Mouse (Mus musculus) ZHBTc4 (cell line): ENCODE data around the gene Tex9.

Experiments used
- DNase-seq: peaks from one replicate; pipeline ENCODE4 v3.0.0-alpha.2; 2011; ENCODE audit warnings: low read depth, low spot score

The Tex9 gene

GRCm38 (mm10) chr9:72492194-72492565 lies at the start of gene Tex9:
Gene Tex9, minus strand, starts transcription at chr9:72492212.
- peak; percentile 28 for DNase-seq

GRCm38 (mm10) chr9:72537086-72537485 lies 45.1 kb upstream of the Tex9 start:
- no peak for DNase-seq

DNA sequence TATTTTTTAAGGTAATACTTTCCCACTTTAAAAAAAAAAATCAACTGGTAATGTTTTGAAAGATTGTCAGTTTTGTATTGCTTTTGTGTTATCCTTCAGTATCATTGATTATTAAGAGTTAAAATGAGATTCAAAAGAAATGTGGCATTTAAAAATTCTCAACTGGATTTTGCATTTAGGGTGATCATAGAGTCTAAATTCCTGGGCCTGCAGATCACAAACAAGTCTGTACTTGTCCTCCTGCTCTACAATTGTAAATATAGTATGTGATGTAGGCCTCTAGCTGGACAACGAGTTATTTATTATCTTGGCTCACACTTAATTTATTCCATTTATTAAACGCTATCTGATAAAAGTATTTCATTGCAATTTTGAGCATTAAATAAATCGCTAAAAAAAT lies 43.4 kb upstream of the Tex9 start:
- DNase-seq: no peak

- DNase-seq: no peak
Observed at GRCm38 (mm10) chr9:72534985-72535384, 43.0 kb upstream of the Tex9 start.

DNA sequence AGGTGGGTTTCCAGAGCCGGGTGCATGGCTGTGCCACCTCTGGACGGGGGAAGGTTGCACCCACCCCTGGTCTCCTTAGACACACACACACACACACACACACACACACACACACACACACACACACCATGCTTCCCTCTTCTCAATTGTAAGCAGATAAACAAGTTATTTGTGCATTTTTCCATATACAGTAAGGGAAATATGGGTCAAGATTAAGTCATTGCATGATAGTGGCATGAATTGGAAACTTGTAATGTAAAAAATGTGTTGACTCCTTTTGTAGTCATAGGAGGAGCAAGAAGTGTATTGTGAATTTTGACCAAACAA lies 41.0 kb upstream of the Tex9 start:
- no peak for DNase-seq

DNA sequence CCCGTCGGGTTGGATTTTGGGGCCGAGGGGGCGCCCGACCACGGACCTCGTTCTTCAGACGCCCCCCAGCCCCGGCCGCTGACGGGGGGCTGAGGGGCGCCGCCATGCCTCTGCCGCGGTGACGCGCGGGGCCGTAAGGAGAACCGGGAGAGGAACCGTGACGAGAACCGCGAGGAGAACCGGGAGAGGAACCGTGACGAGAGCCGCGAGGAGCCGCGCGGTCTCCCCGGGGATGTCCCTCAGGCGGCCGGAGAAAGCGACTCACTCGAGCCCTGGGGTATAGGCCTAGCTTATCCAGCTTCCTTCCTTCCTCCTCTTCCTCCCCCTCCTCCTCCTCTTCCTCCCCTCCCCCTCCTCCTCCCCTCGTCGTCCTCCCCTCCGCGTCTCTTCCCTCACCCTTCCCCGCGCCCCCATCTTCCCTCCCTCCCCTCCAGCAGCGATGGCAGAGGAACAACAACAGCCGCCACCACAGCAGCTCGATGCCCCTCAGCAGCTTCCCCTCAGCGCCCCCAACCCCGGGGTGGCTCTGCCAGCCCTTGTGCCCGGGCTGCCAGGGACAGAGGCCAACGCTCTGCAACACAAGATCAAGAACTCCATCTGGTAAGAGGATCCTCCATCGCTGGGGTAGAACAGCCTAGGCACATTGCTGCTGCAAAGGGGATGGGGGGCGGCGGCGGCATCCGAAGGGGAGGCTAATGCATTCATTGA lies 40.5 kb upstream of the Tex9 start:
- DNase-seq: peak; percentile 73

DNA sequence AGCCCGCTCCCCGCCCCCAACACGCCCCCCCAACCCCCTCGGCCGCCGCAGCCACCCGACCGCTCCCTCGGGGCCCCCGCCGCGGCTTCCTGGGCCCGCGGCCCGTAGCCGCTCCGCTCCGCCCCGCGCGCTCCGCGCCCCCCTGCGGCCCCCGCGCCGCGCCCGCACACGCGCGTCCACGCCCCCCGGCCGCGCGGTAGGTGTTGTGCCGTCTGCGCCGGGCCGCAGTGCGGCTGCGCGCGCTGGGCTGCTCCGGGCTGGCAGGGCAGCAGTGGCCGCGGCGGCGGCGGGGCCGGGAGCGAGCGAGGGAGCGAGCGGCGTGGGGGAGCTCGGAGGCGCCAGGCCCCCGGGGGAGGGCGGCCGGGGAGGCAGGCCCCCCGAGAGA lies 40.0 kb upstream of the Tex9 start, which contains the start of gene Rfx7:
Rfx7 (plus strand) TSS at position 245 of the 385 bp plus-strand sequence.
- peak; percentile 83 for DNase-seq

GRCm38 (mm10) chr9:72531291-72531995 lies 39.4 kb upstream of the Tex9 start:
- peak; percentile 94 for DNase-seq

DNA sequence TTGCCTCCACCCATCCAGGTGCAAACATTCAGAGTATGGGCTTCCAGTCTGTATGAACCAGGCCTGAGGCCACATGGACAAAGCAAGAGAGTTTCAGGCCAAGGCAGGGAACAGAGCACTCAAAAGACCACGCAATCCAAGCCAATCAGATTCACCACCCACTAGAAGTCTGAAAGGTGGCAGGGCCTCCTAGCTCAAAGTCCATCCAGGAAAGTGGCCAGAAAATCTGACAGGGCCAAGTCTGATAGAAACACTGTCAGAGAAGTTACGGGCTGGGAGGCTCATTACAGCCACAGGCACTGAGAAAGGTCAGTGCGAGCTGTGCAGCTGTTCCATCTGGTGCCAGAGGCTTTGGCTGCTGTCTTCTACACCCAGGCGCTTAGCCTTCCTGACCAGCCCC lies 38.8 kb upstream of the Tex9 start:
- peak; percentile 29 for DNase-seq

- peak; percentile 96 for DNase-seq
Observed at GRCm38 (mm10) chr9:72530237-72530636, 38.2 kb upstream of the Tex9 start.

DNA sequence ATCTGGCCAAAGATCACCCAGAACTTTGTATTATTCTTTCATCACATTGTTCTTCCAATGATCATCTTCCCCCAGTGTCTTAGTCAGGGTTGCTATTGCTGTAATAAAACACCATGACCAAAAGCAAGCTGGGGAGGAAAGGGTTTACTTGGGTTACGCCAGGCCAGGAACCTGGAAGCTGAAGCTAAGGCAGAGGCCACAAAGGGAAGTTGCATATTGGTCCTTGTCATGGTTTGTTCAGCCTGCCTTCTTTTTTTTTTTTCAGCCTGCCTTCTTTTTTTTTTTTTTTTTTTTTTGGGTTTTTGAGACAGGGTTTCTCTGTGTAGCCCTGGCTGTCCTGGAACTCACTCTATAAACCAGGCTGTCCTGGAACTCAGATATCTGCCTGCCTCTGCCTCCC lies 34.1 kb upstream of the Tex9 start:
- DNase-seq: no peak

DNA sequence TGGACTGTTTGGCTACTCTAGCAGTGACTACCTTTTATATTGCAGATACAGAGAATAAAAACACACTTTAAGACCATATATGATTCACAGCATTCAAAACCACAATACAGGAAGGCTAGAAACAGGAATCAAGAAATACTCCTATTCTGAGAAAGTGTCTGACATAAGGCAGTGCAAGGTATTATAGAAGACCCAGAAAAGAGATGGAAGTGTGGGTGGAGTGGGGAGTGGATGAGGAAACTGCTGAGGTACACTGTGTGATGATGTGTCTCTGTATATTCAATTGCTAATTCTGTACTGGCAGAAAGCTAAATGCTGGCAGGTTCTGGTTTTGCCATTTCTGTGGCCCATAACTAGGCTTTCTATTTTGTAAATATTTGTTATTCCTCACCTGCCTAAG lies 28.8 kb upstream of the Tex9 start:
- no peak for DNase-seq

- no peak for DNase-seq
Observed at GRCm38 (mm10) chr9:72519246-72519645, 27.2 kb upstream of the Tex9 start.

GRCm38 (mm10) chr9:72515366-72515765 lies 23.4 kb upstream of the Tex9 start:
- no peak for DNase-seq

DNA sequence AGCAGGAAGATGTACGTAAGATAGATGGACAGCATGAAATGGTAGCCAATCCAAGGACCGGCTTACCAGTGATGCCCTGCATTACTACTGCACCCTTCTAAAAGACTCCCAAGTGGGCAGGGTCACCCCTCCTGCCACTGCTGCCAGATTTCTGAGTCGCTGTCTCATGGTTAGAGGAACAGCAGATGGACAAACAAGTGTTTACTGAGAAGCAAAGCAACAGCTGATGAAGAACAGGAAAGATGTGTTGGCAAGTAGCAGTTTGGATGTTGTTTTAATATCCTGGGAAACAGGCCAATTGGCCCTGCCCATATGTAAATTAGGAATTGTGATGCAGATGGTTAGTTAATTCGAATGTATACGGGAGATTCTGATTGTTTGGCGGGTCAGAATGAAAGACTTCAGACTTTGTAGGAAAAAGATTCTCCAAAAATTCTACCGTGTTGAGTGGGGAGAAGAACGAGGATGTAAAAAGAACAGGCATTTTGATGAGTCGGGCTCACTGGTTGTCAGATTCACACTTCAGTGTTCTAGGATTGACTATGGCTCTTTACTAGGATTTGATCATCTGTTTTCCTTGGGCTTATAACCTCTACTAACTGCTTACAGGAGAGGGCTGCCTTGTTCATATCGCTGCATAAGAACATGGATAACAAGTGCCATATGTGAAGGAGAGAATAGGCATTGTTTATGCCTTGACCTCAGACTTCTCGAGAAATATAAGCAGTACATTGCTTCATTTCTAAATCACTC lies 20.4 kb upstream of the Tex9 start:
- DNase-seq: peak; percentile 28

DNA sequence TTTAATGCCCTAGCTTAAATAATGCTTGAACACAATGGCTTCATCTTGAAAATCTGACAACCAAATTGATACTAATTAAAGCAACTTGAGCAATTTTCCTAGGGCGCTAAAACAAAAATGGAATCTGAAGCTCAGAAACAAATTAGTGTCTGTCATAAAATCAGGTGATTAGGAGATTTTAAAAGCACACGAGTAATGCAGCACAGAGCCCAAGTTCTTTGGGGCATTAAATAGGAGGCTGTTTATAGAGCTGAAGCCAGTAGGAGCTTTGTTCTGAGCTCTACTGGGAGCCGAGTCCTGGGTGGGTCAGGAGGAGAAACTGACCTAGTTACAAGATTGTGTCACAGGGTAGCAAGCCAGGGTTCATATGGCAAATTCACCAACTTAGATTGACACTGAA lies 5.2 kb upstream of the Tex9 start:
- DNase-seq: no peak

- no peak for DNase-seq
Observed at GRCm38 (mm10) chr9:72496691-72497090, 4.7 kb upstream of the Tex9 start.

DNA sequence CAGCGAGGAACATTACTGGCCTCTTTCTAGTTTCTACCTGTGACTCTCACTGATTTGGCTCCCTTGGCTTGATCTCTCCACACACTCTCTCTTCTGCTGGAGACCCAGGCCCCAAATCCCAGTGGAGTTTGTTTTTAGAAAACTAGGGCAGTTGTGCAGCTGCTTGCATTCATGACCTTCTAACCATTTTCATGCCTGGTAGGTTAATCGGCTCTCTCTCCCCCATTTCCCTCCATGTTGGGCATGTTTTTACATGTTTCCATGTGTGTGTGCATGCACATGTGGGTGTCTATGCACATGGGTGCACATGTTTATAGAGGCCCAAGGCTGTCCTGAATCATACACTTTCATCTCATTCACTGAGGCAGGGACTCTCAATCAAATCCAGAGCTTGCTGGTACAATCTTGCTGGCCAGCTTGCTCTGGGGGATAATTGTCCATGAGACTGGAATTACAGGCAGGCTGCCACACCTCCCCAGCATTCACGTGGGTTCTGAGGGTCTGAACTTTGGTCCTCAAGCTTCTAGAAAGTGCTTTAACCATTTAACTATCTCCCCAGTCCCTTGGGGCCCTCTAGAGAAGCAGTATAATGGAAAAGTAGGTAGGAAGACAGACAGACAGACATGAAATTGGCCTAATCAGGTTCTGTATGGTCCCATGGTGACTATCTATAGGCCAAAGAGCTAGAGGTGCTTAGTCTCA lies 2.1 kb upstream of the Tex9 start:
- DNase-seq: no peak

DNA sequence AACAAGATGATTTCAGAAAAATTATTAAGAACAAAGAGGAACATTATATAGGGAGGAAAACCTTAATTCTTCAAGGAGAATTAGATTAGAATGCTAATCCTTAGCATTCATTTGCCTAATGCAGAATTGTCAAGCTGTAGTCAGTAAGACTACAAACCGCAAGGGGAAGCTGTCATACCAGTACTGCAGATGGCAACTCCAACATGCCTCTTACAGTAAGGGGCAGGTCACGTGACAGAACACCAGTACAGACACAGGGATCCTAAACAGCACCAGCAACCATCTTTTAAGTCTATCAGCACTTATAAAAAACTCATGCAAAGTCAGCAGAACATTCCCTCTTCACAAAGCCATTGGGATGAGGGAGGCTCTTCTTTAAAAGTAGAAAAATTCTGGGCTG lies 1.5 kb upstream of the Tex9 start:
- peak; percentile 39 for DNase-seq

DNA sequence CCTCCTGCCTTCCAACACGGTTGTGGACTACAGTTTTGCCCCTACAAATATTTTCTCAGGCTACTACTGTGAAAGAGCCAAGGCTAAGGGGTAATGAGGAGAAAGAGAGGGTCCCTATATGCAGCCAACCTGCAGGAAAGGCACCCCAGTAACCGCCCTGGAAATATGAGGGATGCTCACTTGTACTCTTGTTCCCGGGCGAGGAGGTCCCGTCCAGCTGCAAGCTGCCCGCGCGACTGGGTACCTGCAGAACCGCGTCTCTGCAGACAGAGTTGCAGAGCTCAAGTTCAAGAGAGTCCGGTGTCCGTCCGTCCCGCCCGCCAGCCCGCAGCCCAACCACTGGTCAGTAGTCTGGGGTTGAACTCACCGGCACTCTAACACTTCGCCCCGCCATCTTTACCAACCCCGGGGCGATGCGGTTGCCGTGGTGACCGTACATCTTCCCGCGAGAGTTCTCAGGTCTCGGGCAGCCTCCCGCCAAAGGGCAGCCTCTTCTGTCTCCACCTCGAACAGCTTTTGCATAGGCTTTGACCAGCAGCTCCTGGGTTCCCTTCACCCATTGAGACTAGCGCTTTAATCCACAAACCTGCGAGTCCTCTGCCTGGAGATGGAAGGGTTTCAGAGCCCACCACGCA lies 336 bp downstream of the Tex9 start:
- DNase-seq: peak; percentile 95

DNA sequence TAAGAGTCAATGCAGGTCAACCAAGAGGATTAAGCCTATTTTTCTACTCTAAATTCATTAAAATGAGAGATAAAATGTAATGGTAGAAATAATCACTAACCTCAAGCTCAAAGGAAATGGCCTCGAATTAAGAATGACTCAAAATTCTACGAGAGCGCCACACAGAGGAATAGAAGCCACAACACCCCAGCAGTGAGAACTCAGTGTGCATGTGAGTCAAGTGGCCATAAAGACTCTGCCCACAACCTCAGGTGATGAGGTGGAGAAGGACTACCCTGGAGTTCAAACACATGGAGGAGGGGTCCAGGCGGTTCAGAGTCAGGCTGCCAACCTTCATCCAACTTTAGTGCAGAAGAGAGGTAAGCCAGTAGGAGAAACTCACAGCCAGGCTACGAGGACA lies 2.9 kb downstream of the Tex9 start:
- no peak for DNase-seq

GRCm38 (mm10) chr9:72488523-72488922 lies 3.5 kb downstream of the Tex9 start:
- DNase-seq: no peak
